Mouse (Mus musculus): ENCODE data around the gene Foxo6. TPM values are rescaled to one million over a fixed set of nuclear protein-coding genes. Genes with fewer than 3 reads are reported as not detected.
A peak's percentile ranks its signal among the peaks of the same experiment; 100 is the strongest.

Gene Foxo6
- polyA plus RNA-seq, 1 experiment = not detected

- no peaks in the 10 kb centered on the region for H3K4me1 ChIP-seq (ENCODE audit: control insufficient read depth, insufficient read depth, low read length)
- no peak overlapping the region for H3K27ac ChIP-seq (ENCODE audit: insufficient read depth, low read length)
- TF ChIP-seq POLR2A (IDR thresholded peaks at IDR 0.05; ENCODE audit: low read depth, low read length) (no peak), CTCF (IDR thresholded peaks at IDR 0.05; ENCODE audit: borderline replicate concordance, insufficient read depth, low read length) (no peak)
- H3K4me3 ChIP-seq (ENCODE audit: insufficient read depth, low read length) = no peak overlapping the region
Measured at GRCm38 (mm10) chr4:120317541-120317940, 30.4 kb upstream of the Foxo6 start.

GRCm38 (mm10) chr4:120316716-120317115 is 29.6 kb upstream of the Foxo6 start:
- no peak overlapping the region for H3K27ac ChIP-seq (ENCODE audit: insufficient read depth, low read length)
- TF ChIP-seq CTCF (IDR thresholded peaks at IDR 0.05; ENCODE audit: borderline replicate concordance, insufficient read depth, low read length) (no peak), POLR2A (IDR thresholded peaks at IDR 0.05; ENCODE audit: low read depth, low read length) (no peak)
- H3K4me1 ChIP-seq (ENCODE audit: control insufficient read depth, insufficient read depth, low read length) = no peaks in the 10 kb centered on the region
- no peak overlapping the region for H3K4me3 ChIP-seq (ENCODE audit: insufficient read depth, low read length)

- no peak for TF ChIP-seq CTCF (IDR thresholded peaks at IDR 0.05; ENCODE audit: borderline replicate concordance, insufficient read depth, low read length)
- TF ChIP-seq POLR2A (IDR thresholded peaks at IDR 0.05; ENCODE audit: low read depth, low read length) = no peak
- H3K4me3 ChIP-seq (ENCODE audit: insufficient read depth, low read length) = no peak overlapping the region
- no peak overlapping the region for H3K27ac ChIP-seq (ENCODE audit: insufficient read depth, low read length)
- no peaks in the 10 kb centered on the region for H3K4me1 ChIP-seq (ENCODE audit: control insufficient read depth, insufficient read depth, low read length)
Measured at GRCm38 (mm10) chr4:120314571-120314970, 27.4 kb upstream of the Foxo6 start.

- TF ChIP-seq CTCF (IDR thresholded peaks at IDR 0.05; ENCODE audit: borderline replicate concordance, insufficient read depth, low read length) (no peak), POLR2A (IDR thresholded peaks at IDR 0.05; ENCODE audit: low read depth, low read length) (no peak)
- Histone ChIP-seq H3K4me1 (ENCODE audit: control insufficient read depth, insufficient read depth, low read length) (no peaks in the 10 kb centered on the region), H3K4me3 (ENCODE audit: insufficient read depth, low read length) (no peak overlapping the region), H3K27ac (ENCODE audit: insufficient read depth, low read length) (no peak overlapping the region)
Measured at GRCm38 (mm10) chr4:120313309-120313708, 26.2 kb upstream of the Foxo6 start.

- no peak overlapping the region for H3K4me3 ChIP-seq (ENCODE audit: insufficient read depth, low read length)
- H3K27ac ChIP-seq (ENCODE audit: insufficient read depth, low read length) = no peak overlapping the region
- H3K4me1 ChIP-seq (ENCODE audit: control insufficient read depth, insufficient read depth, low read length) = no peaks in the 10 kb centered on the region
- TF ChIP-seq POLR2A (IDR thresholded peaks at IDR 0.05; ENCODE audit: low read depth, low read length) (no peak), CTCF (IDR thresholded peaks at IDR 0.05; ENCODE audit: borderline replicate concordance, insufficient read depth, low read length) (no peak)
Measured at GRCm38 (mm10) chr4:120304580-120304979, 17.4 kb upstream of the Foxo6 start.

- Histone ChIP-seq H3K27ac (ENCODE audit: insufficient read depth, low read length) (no peak overlapping the region), H3K4me3 (ENCODE audit: insufficient read depth, low read length) (no peak overlapping the region), H3K4me1 (ENCODE audit: control insufficient read depth, insufficient read depth, low read length) (no peaks in the 10 kb centered on the region)
- TF ChIP-seq CTCF (IDR thresholded peaks at IDR 0.05; ENCODE audit: borderline replicate concordance, insufficient read depth, low read length) (no peak), POLR2A (IDR thresholded peaks at IDR 0.05; ENCODE audit: low read depth, low read length) (no peak)
Measured at GRCm38 (mm10) chr4:120299287-120299686, 12.1 kb upstream of the Foxo6 start.

- TF ChIP-seq POLR2A (IDR thresholded peaks at IDR 0.05; ENCODE audit: low read depth, low read length) = no peak
- TF ChIP-seq CTCF (IDR thresholded peaks at IDR 0.05; ENCODE audit: borderline replicate concordance, insufficient read depth, low read length) = no peak
- Histone ChIP-seq H3K27ac (ENCODE audit: insufficient read depth, low read length) (no peak overlapping the region), H3K4me3 (ENCODE audit: insufficient read depth, low read length) (no peak overlapping the region), H3K4me1 (ENCODE audit: control insufficient read depth, insufficient read depth, low read length) (no peaks in the 10 kb centered on the region)
Measured at GRCm38 (mm10) chr4:120291106-120291822, 4.1 kb upstream of the Foxo6 start.

GRCm38 (mm10) chr4:120290486-120290885 is 3.3 kb upstream of the Foxo6 start:
- Histone ChIP-seq H3K4me1 (ENCODE audit: control insufficient read depth, insufficient read depth, low read length) (no peaks in the 10 kb centered on the region), H3K27ac (ENCODE audit: insufficient read depth, low read length) (no peak overlapping the region), H3K4me3 (ENCODE audit: insufficient read depth, low read length) (no peak overlapping the region)
- no peak for TF ChIP-seq CTCF (IDR thresholded peaks at IDR 0.05; ENCODE audit: borderline replicate concordance, insufficient read depth, low read length)
- no peak for TF ChIP-seq POLR2A (IDR thresholded peaks at IDR 0.05; ENCODE audit: low read depth, low read length)

GRCm38 (mm10) chr4:120289181-120289965 is 2.2 kb upstream of the Foxo6 start:
- Histone ChIP-seq H3K27ac (ENCODE audit: insufficient read depth, low read length) (no peak overlapping the region), H3K4me3 (ENCODE audit: insufficient read depth, low read length) (no peak overlapping the region), H3K4me1 (ENCODE audit: control insufficient read depth, insufficient read depth, low read length) (no peaks in the 10 kb centered on the region)
- TF ChIP-seq CTCF (IDR thresholded peaks at IDR 0.05; ENCODE audit: borderline replicate concordance, insufficient read depth, low read length) = no peak
- TF ChIP-seq POLR2A (IDR thresholded peaks at IDR 0.05; ENCODE audit: low read depth, low read length) = no peak

- no peak for TF ChIP-seq CTCF (IDR thresholded peaks at IDR 0.05; ENCODE audit: borderline replicate concordance, insufficient read depth, low read length)
- no peak for TF ChIP-seq POLR2A (IDR thresholded peaks at IDR 0.05; ENCODE audit: low read depth, low read length)
- H3K4me3 ChIP-seq (ENCODE audit: insufficient read depth, low read length) = peak overlapping the region; percentile 32
- no peak overlapping the region for H3K27ac ChIP-seq (ENCODE audit: insufficient read depth, low read length)
- H3K4me1 ChIP-seq (ENCODE audit: control insufficient read depth, insufficient read depth, low read length) = no peaks in the 10 kb centered on the region
Measured at GRCm38 (mm10) chr4:120286761-120287241, 348 bp downstream of the Foxo6 start.

Measured in embryonic fibroblast, embryonic 13.5 days (primary cell).